Mouse (Mus musculus): Measurements from ENCODE around the gene Olfr1450. TPM values are rescaled to one million over a fixed set of nuclear protein-coding genes. Genes with fewer than 3 reads are reported as not detected.
"Not testable (repeated sequence)": the region's sequence is repeated elsewhere in the genome, so short reads cannot be mapped to it uniquely, and the experiment has no call there.

Olfr1450 gene
- polyA plus RNA-seq (2015; fragmentation: Nextera tagmentation; extraction: Ambion mirVana) = not detected in 2 replicates

- H3K27ac ChIP-seq (ENCODE audit: low read depth, low read length) = no peak within 1 kb of the TSS
- H3K36me3 ChIP-seq (ENCODE audit: control insufficient read depth, insufficient read depth, low read length) = no peaks in the 10 kb centered on the region
- H3K9ac ChIP-seq (ENCODE audit: low read depth, low read length) = no peak within 1 kb of the TSS
- H3K4me1 ChIP-seq (ENCODE audit: control insufficient read depth, insufficient read depth, low read depth, low read length) = no peaks in the 10 kb centered on the region
- 93% methylated on average over 1 of the region's 1 CpGs for WGBS
- no peak within 1 kb of the TSS for H3K4me2 ChIP-seq (ENCODE audit: low read length)
- no peak within 1 kb of the TSS for H3K4me3 ChIP-seq (ENCODE audit: low read length)
- no peaks in the 10 kb centered on the region; the same call in 1 of the 2 replicates for H3K9me3 ChIP-seq (ENCODE audit: control insufficient read depth, low read length)
- no peaks in the 10 kb centered on the region for H3K27me3 ChIP-seq (replicated peaks; ENCODE audit: control insufficient read depth, insufficient read depth, low read length)
- no peak for ATAC-seq
These were observed at the start of gene Olfr1450 for GRCm38 (mm10) chr19:12949958-12950357. Olfr1450 (plus strand) TSS chr19:12950258.

- H3K4me3 ChIP-seq (ENCODE audit: low read length) = no peak within 1 kb of the TSS
- WGBS = 93% methylated on average over 1 of the region's 1 CpGs
- H3K4me1 ChIP-seq (ENCODE audit: control insufficient read depth, insufficient read depth, low read depth, low read length) = no peaks in the 10 kb centered on the region
- H3K27ac ChIP-seq (ENCODE audit: low read depth, low read length) = no peak within 1 kb of the TSS
- H3K9me3 ChIP-seq (ENCODE audit: control insufficient read depth, low read length) = 0 out of 2 replicates have a peak, but pooled peaks cover under 1% of the 10 kb centered on the region
- no peaks in the 10 kb centered on the region for H3K27me3 ChIP-seq (replicated peaks; ENCODE audit: control insufficient read depth, insufficient read depth, low read length)
- H3K36me3 ChIP-seq (ENCODE audit: control insufficient read depth, insufficient read depth, low read length) = no peaks in the 10 kb centered on the region
- H3K9ac ChIP-seq (ENCODE audit: low read depth, low read length) = no peak within 1 kb of the TSS
- no peak within 1 kb of the TSS for H3K4me2 ChIP-seq (ENCODE audit: low read length)
- no peak for ATAC-seq
These were observed 46.4 kb upstream of the Olfr1450 start, which contains the start of gene Olfr1447 for GRCm38 (mm10) chr19:12903643-12904042. Olfr1447 (minus strand) TSS chr19:12903743.

- no peaks in the 10 kb centered on the region for H3K36me3 ChIP-seq (ENCODE audit: control insufficient read depth, insufficient read depth, low read length)
- H3K4me2 ChIP-seq (ENCODE audit: low read length) = no peak within 1 kb of the TSS
- 67% methylated on average over 1 of the region's 1 CpGs for WGBS
- no peaks in the 10 kb centered on the region; the same call in 1 of the 2 replicates for H3K9me3 ChIP-seq (ENCODE audit: control insufficient read depth, low read length)
- H3K27me3 ChIP-seq (replicated peaks; ENCODE audit: control insufficient read depth, insufficient read depth, low read length) = no peaks in the 10 kb centered on the region
- ATAC-seq = no peak
- H3K9ac ChIP-seq (ENCODE audit: low read depth, low read length) = no peak within 1 kb of the TSS
- H3K4me1 ChIP-seq (ENCODE audit: control insufficient read depth, insufficient read depth, low read depth, low read length) = no peaks in the 10 kb centered on the region
- H3K4me3 ChIP-seq (ENCODE audit: low read length) = no peak within 1 kb of the TSS
- no peak within 1 kb of the TSS for H3K27ac ChIP-seq (ENCODE audit: low read depth, low read length)
These were observed 25.7 kb upstream of the Olfr1450 start, which contains the start of gene Olfr1448 for GRCm38 (mm10) chr19:12924319-12924718. Olfr1448 (minus strand) TSS chr19:12924419.

- Histone ChIP-seq H3K4me2 (ENCODE audit: low read length) (no peak within 1 kb of the TSS), H3K4me3 (ENCODE audit: low read length) (no peak within 1 kb of the TSS), H3K27me3 (replicated peaks; ENCODE audit: control insufficient read depth, insufficient read depth, low read length) (no peaks in the 10 kb centered on the region), H3K27ac (ENCODE audit: low read depth, low read length) (no peak within 1 kb of the TSS), H3K4me1 (ENCODE audit: control insufficient read depth, insufficient read depth, low read depth, low read length) (no peaks in the 10 kb centered on the region), H3K9me3 (ENCODE audit: control insufficient read depth, low read length) (no peaks in the 10 kb centered on the region), H3K36me3 (ENCODE audit: control insufficient read depth, insufficient read depth, low read length) (no peaks in the 10 kb centered on the region), H3K9ac (ENCODE audit: low read depth, low read length) (no peak within 1 kb of the TSS)
- ATAC-seq = no peak
These were observed 19.5 kb upstream of the Olfr1450 start, which contains the start of gene Olfr1449 for GRCm38 (mm10) chr19:12930540-12930939. Olfr1449 (plus strand) TSS chr19:12930840.

GRCm38 (mm10) chr19:12970082-12970481 is 20.0 kb downstream of the Olfr1450 start:
- not testable (repeated sequence) for ATAC-seq

GRCm38 (mm10) chr19:12992316-12992715 is 42.3 kb downstream of the Olfr1450 start:
- not testable (repeated sequence) for H3K9me3 ChIP-seq (ENCODE audit: control insufficient read depth, low read length); H3K4me2 ChIP-seq (ENCODE audit: low read length); H3K27ac ChIP-seq (ENCODE audit: low read depth, low read length); H3K4me1 ChIP-seq (ENCODE audit: control insufficient read depth, insufficient read depth, low read depth, low read length); H3K36me3 ChIP-seq (ENCODE audit: control insufficient read depth, insufficient read depth, low read length); H3K4me3 ChIP-seq (ENCODE audit: low read length); H3K9ac ChIP-seq (ENCODE audit: low read depth, low read length); H3K27me3 ChIP-seq (replicated peaks; ENCODE audit: control insufficient read depth, insufficient read depth, low read length); ATAC-seq
- 90% methylated on average over 4 of the region's 4 CpGs for WGBS

More at GRCm38 (mm10) chr19:12970082-12970481, 20.0 kb downstream of the Olfr1450 start:
- H3K27me3 ChIP-seq (replicated peaks; ENCODE audit: control insufficient read depth, insufficient read depth, low read length); H3K4me1 ChIP-seq (ENCODE audit: control insufficient read depth, insufficient read depth, low read depth, low read length); H3K36me3 ChIP-seq (ENCODE audit: control insufficient read depth, insufficient read depth, low read length); H3K9ac ChIP-seq (ENCODE audit: low read depth, low read length); H3K4me2 ChIP-seq (ENCODE audit: low read length); H3K4me3 ChIP-seq (ENCODE audit: low read length); H3K27ac ChIP-seq (ENCODE audit: low read depth, low read length): not testable (repeated sequence)
- H3K9me3 ChIP-seq (ENCODE audit: control insufficient read depth, low read length) = peaks cover 13% of the 10 kb centered on the region
- WGBS = 85% methylated on average over 5 of the region's 5 CpGs

- WGBS = 77% methylated on average over 2 of the region's 2 CpGs
- Histone ChIP-seq H3K27me3 (replicated peaks; ENCODE audit: control insufficient read depth, insufficient read depth, low read length) (no peaks in the 10 kb centered on the region), H3K4me2 (ENCODE audit: low read length) (no peak within 1 kb of the TSS), H3K27ac (ENCODE audit: low read depth, low read length) (no peak within 1 kb of the TSS), H3K4me1 (ENCODE audit: control insufficient read depth, insufficient read depth, low read depth, low read length) (no peaks in the 10 kb centered on the region), H3K4me3 (ENCODE audit: low read length) (no peak within 1 kb of the TSS), H3K36me3 (ENCODE audit: control insufficient read depth, insufficient read depth, low read length) (no peaks in the 10 kb centered on the region), H3K9me3 (ENCODE audit: control insufficient read depth, low read length) (no peaks in the 10 kb centered on the region; the same call in none of the 2 replicates), H3K9ac (ENCODE audit: low read depth, low read length) (no peak within 1 kb of the TSS)
- no peak for ATAC-seq
These were observed 44.7 kb downstream of the Olfr1450 start, which contains the start of gene Olfr1451 for GRCm38 (mm10) chr19:12994714-12995113. Olfr1451 (plus strand) TSS chr19:12995014.

Other genes starting within 250 kb of the Olfr1450 start
- 0.97 and 1.3 TPM in 2 replicates for gene Cntf, start 184.6 kb upstream of the Olfr1450 start, polyA plus RNA-seq (2015; fragmentation: Nextera tagmentation; extraction: Ambion mirVana)
- 10.5 TPM in 2 replicates for gene Zfp91, start 154.1 kb upstream of the Olfr1450 start, polyA plus RNA-seq (2015; fragmentation: Nextera tagmentation; extraction: Ambion mirVana)
- gene Lpxn, start 154.1 kb upstream of the Olfr1450 start, polyA plus RNA-seq (2015; fragmentation: Nextera tagmentation; extraction: Ambion mirVana) = 0.84 and 1.2 TPM in 2 replicates
- not detected in 2 replicates for gene Gm5244, start 103.6 kb upstream of the Olfr1450 start, polyA plus RNA-seq (2015; fragmentation: Nextera tagmentation; extraction: Ambion mirVana)
- gene Olfr1444, start 93.0 kb upstream of the Olfr1450 start, polyA plus RNA-seq (2015; fragmentation: Nextera tagmentation; extraction: Ambion mirVana) = not detected in 2 replicates
- not detected in 2 replicates for gene Olfr1445, start 66.4 kb upstream of the Olfr1450 start, polyA plus RNA-seq (2015; fragmentation: Nextera tagmentation; extraction: Ambion mirVana)
- gene Olfr1446, start 56.7 kb upstream of the Olfr1450 start, polyA plus RNA-seq (2015; fragmentation: Nextera tagmentation; extraction: Ambion mirVana) = not detected in 2 replicates
- gene Olfr1447, start 46.5 kb upstream of the Olfr1450 start, polyA plus RNA-seq (2015; fragmentation: Nextera tagmentation; extraction: Ambion mirVana) = not detected in 2 replicates
- gene Olfr1448, start 25.8 kb upstream of the Olfr1450 start, polyA plus RNA-seq (2015; fragmentation: Nextera tagmentation; extraction: Ambion mirVana) = not detected in 2 replicates
- gene Olfr1449, start 19.4 kb upstream of the Olfr1450 start, polyA plus RNA-seq (2015; fragmentation: Nextera tagmentation; extraction: Ambion mirVana) = not detected in 2 replicates
- not detected in 2 replicates for gene Olfr1451, start 44.8 kb downstream of the Olfr1450 start, polyA plus RNA-seq (2015; fragmentation: Nextera tagmentation; extraction: Ambion mirVana)
- gene Olfr1453, start 78.1 kb downstream of the Olfr1450 start, polyA plus RNA-seq (2015; fragmentation: Nextera tagmentation; extraction: Ambion mirVana) = not detected in 2 replicates
- not detected in 2 replicates for gene Olfr1454, start 110.4 kb downstream of the Olfr1450 start, polyA plus RNA-seq (2015; fragmentation: Nextera tagmentation; extraction: Ambion mirVana)
- not detected in 2 replicates for gene Olfr1457, start 147.6 kb downstream of the Olfr1450 start, polyA plus RNA-seq (2015; fragmentation: Nextera tagmentation; extraction: Ambion mirVana)
- not detected in 2 replicates for gene Olfr1458, start 156.5 kb downstream of the Olfr1450 start, polyA plus RNA-seq (2015; fragmentation: Nextera tagmentation; extraction: Ambion mirVana)
- not detected in 2 replicates for gene Olfr1459, start 199.3 kb downstream of the Olfr1450 start, polyA plus RNA-seq (2015; fragmentation: Nextera tagmentation; extraction: Ambion mirVana)
- not detected in 2 replicates for gene Olfr1461, start 212.7 kb downstream of the Olfr1450 start, polyA plus RNA-seq (2015; fragmentation: Nextera tagmentation; extraction: Ambion mirVana)
- not detected in 2 replicates for gene Olfr1462, start 235.5 kb downstream of the Olfr1450 start, polyA plus RNA-seq (2015; fragmentation: Nextera tagmentation; extraction: Ambion mirVana)